Mouse (Mus musculus) A20 (cell line): Measurements from ENCODE around the gene Mark1.

Experiments used
- DNase-seq: peaks from one replicate; pipeline ENCODE4 v3.0.0-alpha.2; 2011; ENCODE audit warnings: low read depth, low spot score

The Mark1 gene

GRCm38 (mm10) chr1:184999071-184999750 lies at the start of gene Mark1:
Gene Mark1, minus strand, starts transcription at chr1:184999570.
- DNase-seq, result no peak

GRCm38 (mm10) chr1:185047516-185048247 lies 48.3 kb upstream of the Mark1 start:
- no peak for DNase-seq

DNA sequence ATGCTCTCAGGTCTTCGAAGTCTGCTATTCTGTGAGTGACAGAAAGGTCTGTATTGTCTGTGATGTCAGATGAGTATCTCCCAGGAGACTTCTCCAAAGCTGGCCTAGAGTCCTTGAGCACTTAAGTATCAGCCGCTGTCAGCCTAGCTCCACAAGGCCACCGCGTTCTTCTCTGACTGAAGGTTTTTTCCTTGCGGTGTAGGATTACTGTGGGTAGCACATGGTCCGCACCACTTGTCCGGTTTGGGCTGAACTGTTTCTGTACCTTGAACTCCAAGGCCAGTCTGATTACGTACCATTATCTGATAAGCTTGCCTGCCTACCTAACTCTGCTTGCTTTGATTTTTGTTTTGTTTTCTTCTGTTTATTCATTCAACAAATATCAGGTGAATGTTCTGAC lies 47.1 kb upstream of the Mark1 start:
- no peak for DNase-seq

DNA sequence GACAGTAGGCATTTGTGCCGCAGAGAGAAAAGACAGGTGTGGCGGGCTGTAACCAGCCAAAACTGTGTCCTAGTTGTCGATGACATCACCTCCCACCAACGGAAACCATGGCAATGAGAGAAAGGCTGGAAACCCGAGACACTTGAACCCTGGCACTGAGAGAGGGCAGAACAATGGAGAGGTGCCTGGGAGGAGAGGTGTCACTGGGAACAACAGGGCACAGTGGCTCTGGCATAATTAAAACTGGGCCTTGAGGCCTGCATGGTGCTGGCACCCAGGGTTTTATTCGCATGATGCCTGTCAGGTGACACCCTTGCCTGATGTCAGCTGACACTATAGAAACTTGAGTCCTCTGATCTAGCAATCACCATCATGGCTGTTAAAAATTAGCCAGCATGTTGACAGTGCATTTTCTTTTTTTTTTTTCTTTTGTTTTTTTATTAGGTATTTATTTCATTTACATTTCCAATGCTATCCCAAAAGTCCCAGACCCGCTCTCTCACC lies 38.9 kb upstream of the Mark1 start:
- DNase-seq, result no peak

- DNase-seq, result no peak
These were observed 31.2 kb upstream of the Mark1 start for GRCm38 (mm10) chr1:185030565-185030964.

GRCm38 (mm10) chr1:185020429-185021168 lies 21.2 kb upstream of the Mark1 start:
- DNase-seq, result no peak

DNA sequence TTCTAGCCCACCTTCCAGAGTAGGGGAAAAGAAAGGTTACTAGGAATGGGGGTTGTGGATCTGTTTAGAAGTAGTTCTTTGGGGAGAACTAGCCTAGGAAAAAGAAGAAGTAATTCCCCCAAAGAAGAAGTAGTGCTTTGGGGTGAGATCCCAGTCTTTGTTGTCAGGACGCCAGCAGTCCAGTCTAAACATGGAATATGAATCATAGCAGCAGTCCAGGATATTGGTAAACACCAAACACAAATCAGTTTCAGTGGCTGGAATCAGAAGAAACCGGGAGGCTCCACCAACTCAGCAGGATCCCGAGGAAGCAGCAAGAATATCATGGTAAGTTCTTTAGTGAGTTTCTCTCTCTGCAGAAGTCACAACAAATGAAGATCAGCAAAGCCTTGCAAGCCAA lies 13.2 kb upstream of the Mark1 start:
- DNase-seq, result no peak

- DNase-seq, result no peak
These were observed 7.7 kb upstream of the Mark1 start for GRCm38 (mm10) chr1:185007066-185007465.

- no peak for DNase-seq
These were observed 620 bp upstream of the Mark1 start for GRCm38 (mm10) chr1:184999780-185000599.

- no peak for DNase-seq
These were observed 739 bp downstream of the Mark1 start for GRCm38 (mm10) chr1:184998631-184999030.

DNA sequence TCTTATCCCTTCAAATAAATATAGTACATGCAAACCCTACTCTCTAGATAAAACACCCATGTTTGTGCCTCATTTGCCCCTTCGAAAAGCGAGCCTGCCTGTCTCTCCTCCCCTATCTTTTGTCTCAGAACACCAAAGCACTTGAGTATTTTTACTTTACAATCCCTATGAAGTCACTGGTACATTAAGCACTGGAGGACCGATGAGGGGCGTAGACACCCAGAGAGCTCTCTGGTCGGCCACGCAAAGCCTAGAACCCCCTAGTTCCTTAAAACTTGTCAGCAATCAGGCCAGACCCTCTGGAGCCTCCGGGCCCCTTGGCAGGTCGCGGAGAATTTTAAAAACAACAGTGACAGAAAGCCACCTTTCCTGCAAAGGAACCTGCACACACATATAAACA lies 1.2 kb downstream of the Mark1 start:
- no peak for DNase-seq

GRCm38 (mm10) chr1:184997466-184997865 lies 1.9 kb downstream of the Mark1 start:
- no peak for DNase-seq

DNA sequence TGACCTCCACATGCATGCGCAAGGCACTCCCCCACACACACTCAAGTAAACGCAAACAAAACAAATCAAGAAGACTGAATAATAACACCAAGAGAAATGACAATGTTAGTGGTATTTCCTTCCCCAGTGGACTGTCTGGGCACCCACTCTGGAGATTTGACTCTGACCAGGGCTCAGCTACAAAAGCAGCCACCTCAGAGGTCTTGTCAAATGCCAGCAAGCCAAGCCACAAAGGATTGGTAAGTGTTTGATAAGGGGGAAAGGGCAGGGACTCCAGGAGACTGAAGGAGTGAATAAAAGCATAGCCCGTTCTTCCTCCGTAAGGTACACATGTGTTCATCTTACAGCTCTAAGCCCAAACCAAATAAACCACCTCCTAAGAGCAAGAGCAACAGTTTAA lies 4.0 kb downstream of the Mark1 start:
- no peak for DNase-seq

DNA sequence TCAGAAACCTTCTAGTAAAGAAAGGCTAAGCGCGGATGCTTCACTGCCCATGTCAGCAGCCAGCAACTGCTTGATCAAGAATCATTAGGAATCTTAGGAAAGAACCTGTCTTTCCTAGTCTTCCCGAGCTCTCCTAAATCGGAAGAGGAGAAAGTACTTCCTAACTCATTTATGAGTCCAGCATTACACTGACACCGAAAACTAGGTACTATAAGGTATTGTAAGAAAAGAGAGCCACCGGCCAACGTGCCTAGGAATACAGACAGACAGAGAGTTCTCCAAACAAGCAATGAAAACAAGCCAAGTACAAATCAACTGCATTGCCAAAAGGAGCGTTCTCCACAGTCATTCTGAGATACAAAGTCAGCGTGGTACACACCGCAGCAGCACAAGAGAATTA lies 8.2 kb downstream of the Mark1 start:
- DNase-seq, result no peak

GRCm38 (mm10) chr1:184986748-184987147 lies 12.6 kb downstream of the Mark1 start:
- no peak for DNase-seq

DNA sequence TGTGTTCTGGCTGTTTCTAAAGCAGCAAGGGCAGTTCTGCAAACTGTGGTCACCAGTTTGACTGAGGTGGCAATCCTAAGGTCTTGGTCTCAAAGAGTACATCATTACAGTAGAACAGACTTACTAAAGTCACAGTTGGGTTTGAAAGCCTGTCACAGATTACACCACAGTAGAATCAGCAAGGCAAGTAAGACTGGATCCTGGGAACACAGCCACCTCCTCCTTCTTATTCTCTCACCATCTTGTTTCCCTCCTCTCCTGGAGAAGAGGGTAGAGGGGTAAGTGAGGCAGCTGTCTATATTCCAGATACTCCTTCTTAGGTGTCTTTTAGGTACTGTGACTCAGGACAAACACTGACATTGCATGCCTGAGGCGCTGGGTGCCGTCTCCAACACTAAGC lies 14.6 kb downstream of the Mark1 start:
- DNase-seq, result no peak

- no peak for DNase-seq
These were observed 15.6 kb downstream of the Mark1 start for GRCm38 (mm10) chr1:184983751-184984150.

DNA sequence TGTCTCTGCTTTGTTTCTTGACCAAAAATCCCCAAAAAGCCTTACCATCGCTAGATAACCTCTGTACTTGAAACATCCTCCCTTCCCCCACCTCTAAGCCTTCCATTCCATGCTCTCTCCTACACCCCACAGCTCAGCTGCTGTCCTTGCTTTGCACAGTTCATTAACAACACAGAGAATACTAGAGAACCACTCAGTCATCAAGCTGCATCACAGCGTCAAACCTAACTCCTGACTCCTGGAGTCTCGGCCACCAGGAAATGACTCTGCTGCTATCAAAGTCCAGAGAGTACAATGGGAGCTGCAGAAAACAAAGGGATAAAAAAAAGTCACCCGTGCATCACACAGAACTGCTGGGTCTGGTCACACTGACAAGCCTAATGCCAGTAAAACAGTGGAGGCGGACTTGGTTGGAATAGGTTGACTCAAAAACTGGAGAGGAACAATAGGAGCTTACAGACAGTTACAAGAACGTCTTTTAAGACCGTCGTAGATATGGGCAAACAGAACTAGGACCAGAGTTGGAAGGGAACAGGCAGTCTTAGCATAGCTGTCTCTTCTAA lies 27.1 kb downstream of the Mark1 start:
- DNase-seq, result no peak

DNA sequence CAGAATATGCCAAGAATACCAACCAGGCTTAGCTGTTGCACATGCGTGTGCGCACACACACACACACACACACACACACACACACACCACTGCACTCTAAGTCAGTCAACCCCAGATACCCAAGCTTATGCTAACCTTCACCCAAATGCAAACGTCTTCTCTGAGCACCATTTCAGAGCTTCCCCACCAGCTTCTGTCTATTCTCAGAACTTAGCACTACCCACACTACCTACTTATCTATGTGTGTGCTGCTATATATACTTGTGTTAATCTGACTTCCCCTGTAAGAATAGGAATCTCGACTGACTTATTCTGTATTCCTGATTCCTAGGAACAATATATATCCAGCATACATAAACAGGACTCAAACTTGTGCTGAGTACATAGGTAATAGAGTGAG lies 30.0 kb downstream of the Mark1 start:
- DNase-seq, result no peak

DNA sequence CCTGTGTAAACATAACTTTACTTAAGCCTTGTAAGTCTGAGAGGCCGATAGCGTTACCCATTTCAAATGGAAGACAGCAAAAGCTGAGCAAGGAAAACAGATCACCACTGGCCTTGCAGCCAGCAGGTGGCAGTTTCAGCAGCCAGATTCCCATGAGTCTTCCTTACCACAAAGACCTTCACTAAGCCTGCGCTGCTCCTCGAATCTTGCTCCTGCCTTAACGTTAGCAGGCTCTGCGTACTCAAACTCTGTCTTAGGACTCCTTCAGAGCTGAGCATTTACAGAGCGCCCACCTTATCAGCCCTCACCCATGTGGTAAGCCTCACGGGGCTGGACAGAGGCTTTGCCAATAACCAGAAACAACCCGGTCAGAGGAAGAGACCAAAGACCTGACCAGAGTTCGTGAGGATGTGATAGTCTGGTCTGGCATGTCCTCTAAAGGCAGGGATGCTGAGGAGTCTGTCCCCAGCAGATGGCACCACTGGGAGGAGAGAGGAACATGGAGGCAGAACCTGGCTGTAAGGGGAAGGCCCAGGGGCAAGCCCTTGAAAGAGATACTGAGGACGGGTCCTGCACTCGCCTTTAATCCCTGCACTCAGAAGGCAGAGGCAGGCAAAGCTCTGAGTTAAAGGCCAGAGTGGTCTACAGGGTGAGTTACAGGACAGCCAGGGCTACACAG lies 33.5 kb downstream of the Mark1 start:
- DNase-seq, result peak; percentile 46
